Mouse (Mus musculus): ENCODE results near the gene Zfp985. TPM values are rescaled to one million over a fixed set of nuclear protein-coding genes. Genes with fewer than 3 reads are reported as not detected.
"Not testable (repeated sequence)": the region's sequence is repeated elsewhere in the genome, so short reads cannot be mapped to it uniquely, and the experiment has no call there.

Gene Zfp985
- total RNA-seq (2021), result not detected

- intact Hi-C loops (cut with DNase I); DNase-seq: not testable (repeated sequence)
These were observed at the start of gene Zfp985 for GRCm38 (mm10) chr4:147553071-147553470. Gene Zfp985, plus strand, starts transcription at chr4:147553277.

- no peak for DNase-seq
- intact Hi-C loops (cut with DNase I), result no loop called here
These were observed 43.9 kb upstream of the Zfp985 start for GRCm38 (mm10) chr4:147509174-147509573.

GRCm38 (mm10) chr4:147518981-147519380 is 34.1 kb upstream of the Zfp985 start:
- intact Hi-C loops (cut with DNase I), result loop anchor here (2.0 to 5.0 kb wide), 2 partner anchors 68 to 1960 kb away; no protein-coding TSS in a partner anchor
- no peak for DNase-seq

- intact Hi-C loops (cut with DNase I), result no loop called here
- no peak for DNase-seq
These were observed 33.0 kb upstream of the Zfp985 start for GRCm38 (mm10) chr4:147520100-147520499.

GRCm38 (mm10) chr4:147525125-147525524 is 28.0 kb upstream of the Zfp985 start:
- intact Hi-C loops (cut with DNase I), result no loop called here
- DNase-seq, result no peak

- no peak for DNase-seq
- intact Hi-C loops (cut with DNase I), result no loop called here
These were observed 22.7 kb upstream of the Zfp985 start for GRCm38 (mm10) chr4:147530366-147530765.

- DNase-seq; intact Hi-C loops (cut with DNase I): not testable (repeated sequence)
These were observed 17.2 kb upstream of the Zfp985 start for GRCm38 (mm10) chr4:147535916-147536315.

GRCm38 (mm10) chr4:147537702-147538101 is 15.4 kb upstream of the Zfp985 start:
- no peak for DNase-seq
- intact Hi-C loops (cut with DNase I), result no loop called here

- intact Hi-C loops (cut with DNase I); DNase-seq: not testable (repeated sequence)
These were observed 13.2 kb upstream of the Zfp985 start, which contains the start of gene Gm16503 for GRCm38 (mm10) chr4:147539918-147540317. Gene Gm16503, plus strand, starts transcription at chr4:147540218.

- DNase-seq, result no peak
- intact Hi-C loops (cut with DNase I), result no loop called here
These were observed 12.0 kb upstream of the Zfp985 start for GRCm38 (mm10) chr4:147541105-147541504.

GRCm38 (mm10) chr4:147554361-147554760 is 1.3 kb downstream of the Zfp985 start:
- intact Hi-C loops (cut with DNase I); DNase-seq: not testable (repeated sequence)

GRCm38 (mm10) chr4:147556921-147557320 is 3.8 kb downstream of the Zfp985 start:
- intact Hi-C loops (cut with DNase I); DNase-seq: not testable (repeated sequence)

- intact Hi-C loops (cut with DNase I); DNase-seq: not testable (repeated sequence)
These were observed 4.9 kb downstream of the Zfp985 start for GRCm38 (mm10) chr4:147558011-147558410.

GRCm38 (mm10) chr4:147559096-147559495 is 6.0 kb downstream of the Zfp985 start:
- intact Hi-C loops (cut with DNase I), result not testable (repeated sequence)

GRCm38 (mm10) chr4:147565426-147566220 is 12.5 kb downstream of the Zfp985 start:
- no peak for DNase-seq
- intact Hi-C loops (cut with DNase I), result no loop called here

More at GRCm38 (mm10) chr4:147559096-147559495, 6.0 kb downstream of the Zfp985 start:
- DNase-seq, result not testable (repeated sequence)

- intact Hi-C loops (cut with DNase I); DNase-seq: not testable (repeated sequence)
These were observed 18.1 kb downstream of the Zfp985 start for GRCm38 (mm10) chr4:147571156-147571555.

- intact Hi-C loops (cut with DNase I); DNase-seq: not testable (repeated sequence)
These were observed 26.3 kb downstream of the Zfp985 start for GRCm38 (mm10) chr4:147579371-147579770.

- intact Hi-C loops (cut with DNase I), result loop anchor here (5.0 kb wide), 1 partner anchor 69 kb away; no protein-coding TSS in a partner anchor
- DNase-seq, result no peak
These were observed 33.7 kb downstream of the Zfp985 start for GRCm38 (mm10) chr4:147586511-147587473.

- intact Hi-C loops (cut with DNase I), result not testable (repeated sequence)
These were observed 41.6 kb downstream of the Zfp985 start for GRCm38 (mm10) chr4:147594630-147595029.

GRCm38 (mm10) chr4:147597685-147598084 is 44.6 kb downstream of the Zfp985 start:
- intact Hi-C loops (cut with DNase I), result no loop called here

More at GRCm38 (mm10) chr4:147594630-147595029, 41.6 kb downstream of the Zfp985 start:
- DNase-seq, result not testable (repeated sequence)

GRCm38 (mm10) chr4:147598831-147599230 is 45.8 kb downstream of the Zfp985 start:
- intact Hi-C loops (cut with DNase I), result no loop called here
- no peak for DNase-seq

More at GRCm38 (mm10) chr4:147597685-147598084, 44.6 kb downstream of the Zfp985 start:
- DNase-seq, result no peak

All from left cerebral cortex, postnatal 4 days (tissue).